Mouse (Mus musculus) thymus, adult 2 months (tissue): ENCODE measurements around the gene Nampt.

ENCODE experiments used
- CTCF ChIP-seq: fragments of 200-500 bp; IDR thresholded peaks from 2 replicates; pipeline ENCODE4 v1.5.1; 2012; ENCODE audit warnings: mild to moderate bottlenecking, control low read depth, low read length, moderate library complexity, borderline replicate concordance; ENCODE audit not compliant: control insufficient read depth, poor library complexity, insufficient read depth; ENCODE audit errors: extremely low read depth
- POLR2A ChIP-seq: fragments of 200-500 bp; IDR thresholded peaks from 2 replicates; pipeline ENCODE4 v1.6.1; 2012; ENCODE audit warnings: mild to moderate bottlenecking, low read length, control low read depth, moderate library complexity; ENCODE audit not compliant: control insufficient read depth, poor library complexity, insufficient read depth; ENCODE audit errors: extremely low read depth

DNA sequence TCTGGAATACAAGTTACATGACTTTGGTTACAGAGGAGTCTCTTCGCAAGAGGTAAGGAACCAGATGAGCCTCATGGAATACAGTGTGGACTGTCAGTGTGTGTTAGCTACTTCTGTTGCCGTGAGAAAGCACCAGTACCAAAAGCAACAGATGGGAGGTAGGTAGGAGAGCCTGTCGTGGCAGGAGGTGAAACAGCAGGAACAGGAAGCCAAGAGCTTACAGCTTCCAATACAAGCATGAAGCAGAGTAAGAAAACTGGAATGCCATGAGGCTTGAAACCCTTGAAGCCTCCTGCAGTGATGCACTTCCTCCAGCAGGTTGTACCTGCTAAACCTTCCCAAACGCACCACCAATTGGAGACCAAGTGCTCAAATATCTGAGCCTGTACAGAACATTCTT, 19.1 kb downstream of the Nampt start:
- no peak for TF ChIP-seq CTCF
- no peak for TF ChIP-seq POLR2A
